Mouse (Mus musculus) cerebellum, adult (tissue): ENCODE data around the gene Hoxc9.

Experiments
- ATAC-seq: cut with Nextera tagmentation; 2 replicates; pipeline ENCODE4 v1.9.2; 2017; ENCODE audit warnings: mild to moderate bottlenecking, moderate library complexity, mixed read lengths; ENCODE audit not compliant: insufficient number of reproducible peaks, low FRiP score, low TSS enrichment

The Hoxc9 gene

GRCm38 (mm10) chr15:102976171-102976570 is at the start of gene Hoxc9:
TSS of gene Hoxc9 (plus strand) at chr15:102976439.
- no peak for ATAC-seq

GRCm38 (mm10) chr15:102927032-102927645 is 49.1 kb upstream of the Hoxc9 start:
- ATAC-seq = no peak

DNA sequence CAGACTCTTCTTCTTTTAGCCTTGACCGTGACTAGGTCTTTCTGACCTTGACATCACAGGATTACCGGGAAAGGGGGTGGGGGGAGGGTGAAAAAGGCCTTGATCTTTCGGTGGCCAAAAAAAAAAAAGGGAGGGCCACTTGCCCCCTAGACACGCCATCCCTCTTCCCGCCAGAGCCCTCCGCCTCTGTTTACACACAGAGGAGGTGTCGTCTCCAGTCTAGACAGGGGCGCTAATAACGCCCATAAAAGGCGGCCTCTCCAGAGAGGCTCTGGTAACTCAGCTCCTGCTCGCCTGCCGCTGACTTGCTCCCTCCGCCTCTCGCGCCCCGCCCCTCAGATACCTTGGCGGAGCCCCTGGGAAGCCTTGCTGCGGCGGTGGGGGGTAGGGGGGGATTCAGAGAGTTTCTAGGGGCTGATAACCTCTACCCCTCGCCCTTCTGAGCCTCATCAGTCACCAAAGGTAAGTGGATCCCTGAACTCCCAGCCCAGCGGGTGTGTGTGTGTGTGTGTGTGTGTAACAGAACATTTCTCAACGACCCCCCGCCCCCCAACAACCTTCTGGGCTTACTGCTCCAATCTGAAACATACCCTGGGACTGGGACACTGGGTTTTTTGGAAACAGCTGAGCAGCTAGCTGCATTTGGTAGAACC is 44.4 kb upstream of the Hoxc9 start:
- no peak for ATAC-seq

- ATAC-seq = no peak
Measured at GRCm38 (mm10) chr15:102934438-102934837, 41.8 kb upstream of the Hoxc9 start.

DNA sequence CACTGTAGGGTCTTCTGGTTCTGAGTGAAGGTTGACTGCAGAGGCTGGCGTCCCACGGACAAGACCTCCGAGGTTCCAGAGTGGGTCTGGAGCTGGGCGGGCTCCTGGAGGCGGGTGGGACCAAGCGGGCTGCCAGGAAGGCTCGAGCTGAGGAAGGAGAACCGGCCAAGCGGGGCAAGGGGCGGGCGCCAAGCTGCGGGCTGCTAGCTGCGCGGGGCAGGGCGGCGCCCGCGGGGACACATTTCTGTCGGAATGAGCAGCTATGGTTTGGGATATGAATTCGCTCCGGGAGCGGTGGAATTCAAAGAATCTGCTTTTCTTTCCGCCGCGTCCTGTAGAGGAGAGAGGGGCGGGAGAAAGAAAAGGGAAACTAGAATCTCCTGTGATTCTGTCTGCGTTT is 41.3 kb upstream of the Hoxc9 start:
- no peak for ATAC-seq

DNA sequence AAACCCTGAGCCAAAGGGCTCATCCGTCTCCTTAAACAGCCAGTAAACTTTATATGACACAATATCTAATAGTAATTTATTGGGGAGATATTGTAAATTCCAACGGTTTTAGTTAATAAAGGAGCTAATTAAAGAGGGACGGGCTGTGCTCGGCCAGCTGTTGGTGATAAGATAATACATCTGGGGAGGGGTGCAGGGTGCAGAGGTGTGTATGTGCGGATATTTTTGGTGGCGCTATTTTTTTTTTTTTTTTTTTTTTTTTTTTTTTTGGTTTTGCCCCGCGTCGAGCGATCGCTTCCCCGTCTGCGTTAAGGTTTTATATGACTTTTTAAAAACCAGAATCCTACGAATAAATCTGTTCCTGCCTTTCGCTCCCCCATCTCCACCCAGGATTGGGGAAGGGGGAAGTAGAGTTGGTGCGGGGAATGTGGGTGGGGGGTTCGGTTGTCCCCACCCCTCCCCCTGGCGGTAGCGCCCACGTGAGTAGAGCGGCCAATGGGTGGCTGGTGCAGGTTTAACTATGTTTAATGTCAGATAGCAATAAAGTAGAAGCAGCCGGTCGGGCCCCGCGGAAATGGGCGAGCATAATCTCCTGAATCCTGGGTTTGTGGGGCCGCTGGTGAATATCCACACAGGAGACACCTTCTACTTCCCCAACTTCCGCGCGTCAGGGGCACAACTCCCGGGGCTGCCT is 39.8 kb upstream of the Hoxc9 start, which contains the start of gene Hoxc12:
Gene Hoxc12, plus strand, starts transcription at position 479 of the 694 bp plus-strand sequence.
- ATAC-seq = no peak

GRCm38 (mm10) chr15:102937036-102937666 is 39.1 kb upstream of the Hoxc9 start:
- no peak for ATAC-seq

DNA sequence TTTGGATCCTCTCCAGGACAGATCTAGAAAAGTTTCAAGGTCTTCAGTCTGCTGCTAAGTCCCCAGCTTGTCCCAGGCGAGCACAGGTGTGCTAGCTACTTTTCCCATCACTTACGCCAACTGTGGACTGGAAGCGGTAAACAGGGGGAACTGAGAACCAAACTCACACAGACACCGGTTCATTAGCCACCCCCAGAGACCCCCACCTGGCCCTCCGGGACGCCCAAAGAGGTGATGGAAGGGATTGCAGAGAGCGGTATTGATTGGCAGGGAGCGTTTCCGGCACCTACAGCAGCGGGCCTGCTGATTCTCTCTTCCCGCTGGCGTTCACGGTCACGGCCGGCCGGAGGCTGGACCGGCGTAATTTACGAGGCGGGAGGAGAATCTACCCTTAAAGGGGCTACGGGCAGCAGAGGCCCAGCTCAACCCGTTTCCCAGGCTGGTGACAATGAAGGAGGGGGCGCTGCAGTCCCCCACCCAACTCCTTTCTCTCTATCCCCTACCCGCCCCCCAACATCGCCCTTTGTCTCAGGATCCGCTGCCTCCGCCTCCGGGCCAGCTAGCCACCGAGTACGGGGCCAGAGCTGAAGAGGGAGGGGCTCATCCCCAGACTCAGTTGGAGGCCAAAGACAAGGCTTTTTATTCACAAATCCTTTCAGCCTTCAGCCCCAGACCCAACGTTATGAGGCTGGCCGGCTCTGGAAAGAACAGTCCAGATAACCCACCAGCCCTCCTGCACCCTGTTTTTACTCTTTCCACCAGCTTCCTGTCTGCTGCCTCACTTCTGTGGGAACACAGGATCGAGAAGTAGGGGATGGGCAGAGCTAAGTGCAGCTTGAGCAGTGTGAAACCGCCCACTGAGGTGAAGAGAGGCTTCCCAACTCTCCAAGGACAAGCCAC is 36.7 kb upstream of the Hoxc9 start:
- ATAC-seq = no peak

DNA sequence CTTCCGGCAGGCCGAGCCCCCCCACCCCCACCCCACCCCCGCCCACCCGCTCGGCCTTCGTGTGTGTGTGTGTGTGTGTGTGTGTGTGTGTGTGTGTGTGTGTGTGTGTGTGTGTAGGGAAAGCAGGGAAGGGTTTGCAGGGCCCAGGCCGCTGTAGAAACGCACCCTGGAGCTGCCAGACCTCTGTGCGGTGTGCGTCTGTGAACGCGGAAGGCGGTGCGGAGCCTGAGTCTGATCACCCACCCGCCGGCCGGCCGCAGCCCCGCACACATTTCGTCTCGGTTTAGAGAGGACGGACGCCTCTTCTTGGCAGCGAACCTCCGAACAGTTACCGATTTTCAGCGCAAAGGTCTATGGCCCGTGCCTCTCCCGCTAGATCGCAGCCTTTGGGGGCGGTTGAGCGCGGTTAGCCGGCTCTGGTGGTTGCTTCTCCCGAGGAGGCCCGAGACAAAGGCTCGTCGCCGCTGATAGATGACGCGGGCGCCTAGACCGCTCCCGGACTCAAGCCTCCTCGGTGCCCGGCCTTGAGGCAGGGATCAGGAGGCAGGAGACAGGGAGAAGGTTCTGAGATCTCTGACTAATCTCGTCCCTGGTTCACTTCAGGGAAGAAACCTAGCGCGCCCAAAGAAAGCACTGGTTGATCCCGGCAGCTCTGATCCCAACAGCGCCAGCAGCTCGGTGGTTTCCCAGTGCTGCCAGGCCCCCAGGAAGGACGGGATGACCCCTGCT is 33.3 kb upstream of the Hoxc9 start:
- no peak for ATAC-seq

DNA sequence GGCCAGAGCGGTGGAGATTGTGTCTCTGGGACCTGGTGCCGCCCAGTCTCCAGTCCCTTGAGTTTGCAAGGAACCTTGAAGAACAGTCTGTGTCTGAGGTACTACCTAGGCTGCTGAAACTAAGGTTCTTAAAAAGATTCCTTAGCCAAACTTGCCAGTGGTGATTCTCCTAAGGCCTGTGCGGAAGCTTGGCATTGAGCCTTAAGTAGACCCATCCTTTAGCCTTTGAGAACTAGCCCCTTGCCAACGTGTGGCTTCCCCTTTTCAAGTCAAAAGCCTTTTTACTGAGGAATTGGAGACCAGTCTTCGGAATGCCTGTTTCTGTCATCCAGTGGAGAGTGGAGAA is 32.8 kb upstream of the Hoxc9 start:
- ATAC-seq = no peak

GRCm38 (mm10) chr15:102945185-102946077 is 30.8 kb upstream of the Hoxc9 start:
- no peak for ATAC-seq

DNA sequence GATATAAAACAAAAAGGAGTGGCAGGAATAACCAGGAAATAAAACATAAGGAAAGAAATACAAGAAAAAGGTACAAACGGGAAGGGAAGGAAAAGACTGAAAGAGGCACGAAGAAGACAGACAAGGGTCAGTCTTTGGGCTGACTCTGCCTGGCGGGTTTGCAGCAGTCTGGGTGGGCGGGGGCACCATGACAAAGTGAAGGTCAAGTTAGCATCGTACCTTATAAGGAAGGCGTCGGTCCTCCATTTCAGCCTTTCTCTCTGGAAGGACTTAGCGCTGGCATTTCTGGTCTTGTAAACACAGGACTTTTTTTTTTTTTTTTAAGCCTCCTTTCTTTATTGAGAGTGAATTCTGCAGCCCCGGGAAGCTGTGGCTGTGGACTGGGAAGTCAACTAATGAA is 29.0 kb upstream of the Hoxc9 start:
- no peak for ATAC-seq

- no peak for ATAC-seq
Measured at GRCm38 (mm10) chr15:102948842-102949241, 27.4 kb upstream of the Hoxc9 start.

DNA sequence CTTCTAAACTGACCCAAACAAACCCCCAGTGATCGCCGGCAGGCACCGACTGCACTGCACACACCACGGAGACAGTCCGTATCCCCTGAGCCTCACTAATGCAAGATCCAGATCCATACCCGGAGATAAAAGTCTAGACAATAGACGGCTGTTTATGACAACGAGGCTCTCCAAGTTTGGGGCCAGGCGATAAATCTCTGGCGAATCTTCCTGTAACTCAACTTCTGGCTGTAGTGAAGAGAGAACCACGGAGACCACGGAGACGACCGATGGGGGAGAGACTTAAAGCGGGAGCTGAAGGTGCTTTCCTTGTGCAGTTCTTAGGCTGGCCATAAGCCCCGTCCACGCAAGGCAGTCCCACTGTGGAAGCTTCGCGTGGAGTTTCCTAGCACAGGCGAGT is 26.5 kb upstream of the Hoxc9 start:
- ATAC-seq = no peak

- no peak for ATAC-seq
Measured at GRCm38 (mm10) chr15:102950877-102951276, 25.4 kb upstream of the Hoxc9 start.

DNA sequence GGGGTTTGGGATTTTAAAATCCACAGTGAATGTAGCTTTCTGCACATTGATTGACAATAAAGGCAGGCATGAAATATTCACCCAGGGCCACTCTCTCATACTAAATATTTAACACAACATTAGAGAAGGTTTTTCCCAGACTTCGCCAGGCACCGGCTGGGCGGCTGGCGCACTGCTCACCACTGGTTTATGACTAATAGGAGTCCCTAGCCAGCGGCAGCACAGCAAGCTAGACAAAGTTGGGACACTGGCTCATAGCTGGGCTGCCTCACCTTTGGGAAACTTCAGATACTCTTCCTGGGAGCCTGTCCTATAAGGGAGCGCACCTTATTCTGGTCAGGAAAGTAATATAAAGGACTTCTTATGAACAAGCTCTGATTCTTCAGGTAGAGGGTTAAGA is 22.7 kb upstream of the Hoxc9 start:
- ATAC-seq = no peak

- ATAC-seq = no peak
Measured at GRCm38 (mm10) chr15:102954192-102955006, 21.8 kb upstream of the Hoxc9 start, which contains the start of gene Hoxc11. TSS of gene Hoxc11 (plus strand) at chr15:102954427.

DNA sequence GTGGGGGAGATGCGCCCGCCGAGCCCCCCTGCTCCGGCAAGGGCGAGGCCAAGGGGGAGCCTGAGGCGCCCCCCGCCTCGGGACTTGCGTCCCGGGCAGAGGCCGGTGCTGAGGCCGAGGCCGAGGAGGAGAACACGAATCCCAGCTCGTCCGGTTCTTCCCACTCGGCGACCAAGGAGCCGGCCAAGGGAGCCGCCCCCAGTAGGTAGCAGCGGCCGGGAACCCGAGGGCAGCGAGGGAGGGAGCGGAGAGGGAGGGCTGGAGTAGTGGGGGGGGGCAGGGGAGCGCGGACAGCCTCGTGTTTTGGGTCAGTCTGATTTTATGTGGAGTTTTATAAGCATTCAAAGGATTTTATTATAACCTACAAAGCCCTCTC is 21.2 kb upstream of the Hoxc9 start:
- ATAC-seq = no peak
